Mouse (Mus musculus): ENCODE data around the gene Spaca3. TPM values are rescaled to one million over a fixed set of nuclear protein-coding genes. Genes with fewer than 3 reads are reported as not detected.

Gene Spaca3
- polyA plus RNA-seq, 1 experiment from 2014 or later = not detected

GRCm38 (mm10) chr11:80877131-80877651 lies 19.0 kb downstream of the Spaca3 start:
- Histone ChIP-seq H3K9ac (replicated peaks; ENCODE audit: low read depth, low read length) (no peak overlapping the region), H3K4me2 (replicated peaks; ENCODE audit: low read depth, low read length) (no peak overlapping the region), H3K9me3 (ENCODE audit: control insufficient read depth, low read depth, low read length) (no peaks in the 10 kb centered on the region), H3K4me3 (ENCODE audit: low read depth, low read length) (no peak overlapping the region), H3K4me1 (ENCODE audit: control insufficient read depth, insufficient read depth, low read length) (no peaks in the 10 kb centered on the region), H3K27me3 (ENCODE audit: control insufficient read depth, insufficient read depth, low read length) (no peaks in the 10 kb centered on the region), H3K36me3 (ENCODE audit: control insufficient read depth, insufficient read depth, low read length) (no peaks in the 10 kb centered on the region), H3K27ac (ENCODE audit: low read length) (no peak overlapping the region)
- 49% methylated on average over 11 of the region's 11 CpGs for WGBS
- ATAC-seq (ENCODE audit: insufficient number of reproducible peaks, insufficient read depth, low FRiP score, low read depth) = no peak

GRCm38 (mm10) chr11:80878026-80878425 lies 19.9 kb downstream of the Spaca3 start:
- ATAC-seq (ENCODE audit: insufficient number of reproducible peaks, insufficient read depth, low FRiP score, low read depth) = no peak
- Histone ChIP-seq H3K4me2 (replicated peaks; ENCODE audit: low read depth, low read length) (no peak overlapping the region), H3K27ac (ENCODE audit: low read length) (no peak overlapping the region), H3K4me1 (ENCODE audit: control insufficient read depth, insufficient read depth, low read length) (no peaks in the 10 kb centered on the region), H3K4me3 (ENCODE audit: low read depth, low read length) (no peak overlapping the region), H3K27me3 (ENCODE audit: control insufficient read depth, insufficient read depth, low read length) (no peaks in the 10 kb centered on the region), H3K9me3 (ENCODE audit: control insufficient read depth, low read depth, low read length) (no peaks in the 10 kb centered on the region), H3K36me3 (ENCODE audit: control insufficient read depth, insufficient read depth, low read length) (no peaks in the 10 kb centered on the region), H3K9ac (replicated peaks; ENCODE audit: low read depth, low read length) (no peak overlapping the region)
- WGBS = 86% methylated on average over 2 of the region's 2 CpGs

- no peak for ATAC-seq (ENCODE audit: insufficient number of reproducible peaks, insufficient read depth, low FRiP score, low read depth)
- no peak overlapping the region for H3K9ac ChIP-seq (replicated peaks; ENCODE audit: low read depth, low read length)
- no peak overlapping the region for H3K27ac ChIP-seq (ENCODE audit: low read length)
- WGBS = 85% methylated on average over 7 of the region's 7 CpGs
- no peaks in the 10 kb centered on the region for H3K27me3 ChIP-seq (ENCODE audit: control insufficient read depth, insufficient read depth, low read length)
- no peak overlapping the region for H3K4me3 ChIP-seq (ENCODE audit: low read depth, low read length)
- no peak overlapping the region for H3K4me2 ChIP-seq (replicated peaks; ENCODE audit: low read depth, low read length)
- H3K9me3 ChIP-seq (ENCODE audit: control insufficient read depth, low read depth, low read length) = no peaks in the 10 kb centered on the region
- H3K4me1 ChIP-seq (ENCODE audit: control insufficient read depth, insufficient read depth, low read length) = no peaks in the 10 kb centered on the region
- H3K36me3 ChIP-seq (ENCODE audit: control insufficient read depth, insufficient read depth, low read length) = no peaks in the 10 kb centered on the region
Observed at GRCm38 (mm10) chr11:80882229-80882810, 24.2 kb downstream of the Spaca3 start.

- no peak overlapping the region for H3K27ac ChIP-seq (ENCODE audit: low read length)
- no peak for ATAC-seq (ENCODE audit: insufficient number of reproducible peaks, insufficient read depth, low FRiP score, low read depth)
- 78% methylated on average over 6 of the region's 6 CpGs for WGBS
- H3K27me3 ChIP-seq (ENCODE audit: control insufficient read depth, insufficient read depth, low read length) = no peaks in the 10 kb centered on the region
- no peaks in the 10 kb centered on the region for H3K36me3 ChIP-seq (ENCODE audit: control insufficient read depth, insufficient read depth, low read length)
- no peak overlapping the region for H3K9ac ChIP-seq (replicated peaks; ENCODE audit: low read depth, low read length)
- H3K4me1 ChIP-seq (ENCODE audit: control insufficient read depth, insufficient read depth, low read length) = no peaks in the 10 kb centered on the region
- no peak overlapping the region for H3K4me2 ChIP-seq (replicated peaks; ENCODE audit: low read depth, low read length)
- no peak overlapping the region for H3K4me3 ChIP-seq (ENCODE audit: low read depth, low read length)
- H3K9me3 ChIP-seq (ENCODE audit: control insufficient read depth, low read depth, low read length) = no peaks in the 10 kb centered on the region
Observed at GRCm38 (mm10) chr11:80884521-80885231, 26.5 kb downstream of the Spaca3 start.

GRCm38 (mm10) chr11:80886365-80886764 lies 28.2 kb downstream of the Spaca3 start:
- ATAC-seq (ENCODE audit: insufficient number of reproducible peaks, insufficient read depth, low FRiP score, low read depth) = no peak
- H3K4me1 ChIP-seq (ENCODE audit: control insufficient read depth, insufficient read depth, low read length) = no peaks in the 10 kb centered on the region
- 74% methylated on average over 7 of the region's 7 CpGs for WGBS
- H3K4me3 ChIP-seq (ENCODE audit: low read depth, low read length) = no peak overlapping the region
- no peak overlapping the region for H3K9ac ChIP-seq (replicated peaks; ENCODE audit: low read depth, low read length)
- no peaks in the 10 kb centered on the region for H3K36me3 ChIP-seq (ENCODE audit: control insufficient read depth, insufficient read depth, low read length)
- no peaks in the 10 kb centered on the region for H3K27me3 ChIP-seq (ENCODE audit: control insufficient read depth, insufficient read depth, low read length)
- no peak overlapping the region for H3K27ac ChIP-seq (ENCODE audit: low read length)
- H3K4me2 ChIP-seq (replicated peaks; ENCODE audit: low read depth, low read length) = no peak overlapping the region
- H3K9me3 ChIP-seq (ENCODE audit: control insufficient read depth, low read depth, low read length) = no peaks in the 10 kb centered on the region

GRCm38 (mm10) chr11:80887021-80887420 lies 28.9 kb downstream of the Spaca3 start:
- no peaks in the 10 kb centered on the region for H3K36me3 ChIP-seq (ENCODE audit: control insufficient read depth, insufficient read depth, low read length)
- no peak overlapping the region for H3K4me2 ChIP-seq (replicated peaks; ENCODE audit: low read depth, low read length)
- no peak for ATAC-seq (ENCODE audit: insufficient number of reproducible peaks, insufficient read depth, low FRiP score, low read depth)
- no peak overlapping the region for H3K27ac ChIP-seq (ENCODE audit: low read length)
- H3K27me3 ChIP-seq (ENCODE audit: control insufficient read depth, insufficient read depth, low read length) = no peaks in the 10 kb centered on the region
- H3K9ac ChIP-seq (replicated peaks; ENCODE audit: low read depth, low read length) = no peak overlapping the region
- H3K9me3 ChIP-seq (ENCODE audit: control insufficient read depth, low read depth, low read length) = no peaks in the 10 kb centered on the region
- H3K4me1 ChIP-seq (ENCODE audit: control insufficient read depth, insufficient read depth, low read length) = no peaks in the 10 kb centered on the region
- no peak overlapping the region for H3K4me3 ChIP-seq (ENCODE audit: low read depth, low read length)
- 60% methylated on average over 3 of the region's 3 CpGs for WGBS

- Histone ChIP-seq H3K4me3 (ENCODE audit: low read depth, low read length) (no peak overlapping the region), H3K36me3 (ENCODE audit: control insufficient read depth, insufficient read depth, low read length) (no peaks in the 10 kb centered on the region), H3K4me1 (ENCODE audit: control insufficient read depth, insufficient read depth, low read length) (no peaks in the 10 kb centered on the region), H3K4me2 (replicated peaks; ENCODE audit: low read depth, low read length) (no peak overlapping the region), H3K9ac (replicated peaks; ENCODE audit: low read depth, low read length) (no peak overlapping the region), H3K9me3 (ENCODE audit: control insufficient read depth, low read depth, low read length) (no peaks in the 10 kb centered on the region), H3K27ac (ENCODE audit: low read length) (no peak overlapping the region), H3K27me3 (ENCODE audit: control insufficient read depth, insufficient read depth, low read length) (no peaks in the 10 kb centered on the region)
- WGBS = 21% methylated on average over 7 of the region's 7 CpGs
- ATAC-seq (ENCODE audit: insufficient number of reproducible peaks, insufficient read depth, low FRiP score, low read depth) = no peak
Observed at GRCm38 (mm10) chr11:80889336-80890063, 31.3 kb downstream of the Spaca3 start.

GRCm38 (mm10) chr11:80895853-80896252 lies 37.7 kb downstream of the Spaca3 start:
- Histone ChIP-seq H3K4me3 (ENCODE audit: low read depth, low read length) (no peak overlapping the region), H3K9me3 (ENCODE audit: control insufficient read depth, low read depth, low read length) (no peaks in the 10 kb centered on the region), H3K4me1 (ENCODE audit: control insufficient read depth, insufficient read depth, low read length) (no peaks in the 10 kb centered on the region), H3K9ac (replicated peaks; ENCODE audit: low read depth, low read length) (no peak overlapping the region), H3K4me2 (replicated peaks; ENCODE audit: low read depth, low read length) (no peak overlapping the region), H3K27me3 (ENCODE audit: control insufficient read depth, insufficient read depth, low read length) (no peaks in the 10 kb centered on the region), H3K36me3 (ENCODE audit: control insufficient read depth, insufficient read depth, low read length) (no peaks in the 10 kb centered on the region), H3K27ac (ENCODE audit: low read length) (no peak overlapping the region)
- no peak for ATAC-seq (ENCODE audit: insufficient number of reproducible peaks, insufficient read depth, low FRiP score, low read depth)
- 87% methylated on average over 3 of the region's 3 CpGs for WGBS
